Mouse (Mus musculus) R1 (cell line): Measurements from ENCODE around the gene Dhdds.
A peak's percentile ranks its signal among the peaks of the same experiment; 100 is the strongest.

Experiments used
- DNase-seq: peaks from one replicate; pipeline ENCODE4 v3.0.0-alpha.2; 2018; ENCODE audit warnings: low read depth, low spot score

The Dhdds gene

DNA sequence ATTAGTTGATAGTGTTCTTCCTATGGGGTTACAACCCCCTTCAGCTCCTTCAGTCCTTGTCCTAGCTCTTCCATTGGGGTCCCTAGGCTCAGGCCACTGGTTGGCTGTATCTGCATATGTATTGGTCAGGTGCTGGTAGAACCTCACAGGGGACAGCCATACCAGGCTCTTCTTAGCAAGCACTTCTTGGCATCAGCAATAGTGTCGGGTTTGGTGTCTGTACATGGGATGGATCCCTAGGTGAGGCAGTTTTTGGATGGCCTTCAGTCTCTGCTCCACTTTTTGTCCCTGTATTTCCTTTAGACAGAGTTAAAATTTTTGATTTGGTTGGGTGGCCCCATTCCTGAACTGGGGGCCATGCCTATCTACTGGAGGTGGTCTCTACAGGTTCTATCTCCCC lies 41.8 kb downstream of the Dhdds start:
- DNase-seq: no peak

DNA sequence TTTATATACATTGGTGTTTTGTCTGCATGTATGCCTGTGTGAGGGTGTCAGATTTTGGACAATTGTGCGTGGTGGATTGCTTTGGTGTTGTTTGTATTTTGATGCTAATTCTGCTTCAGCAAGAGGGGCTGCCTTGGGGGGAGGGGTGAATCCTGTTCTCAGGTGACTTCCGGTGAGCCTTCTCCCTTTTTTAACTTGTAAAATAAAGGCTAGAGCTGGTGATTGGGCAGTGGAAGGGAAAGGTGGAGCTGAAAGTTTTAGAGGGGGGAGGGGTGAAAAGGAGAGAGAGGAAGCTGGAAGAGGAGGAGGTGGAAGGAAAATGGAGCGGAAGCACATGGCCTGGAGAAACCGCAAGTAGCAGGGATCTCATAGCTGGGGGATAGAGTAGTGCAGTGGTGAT lies 44.4 kb downstream of the Dhdds start:
- DNase-seq: peak; percentile 99

DNA sequence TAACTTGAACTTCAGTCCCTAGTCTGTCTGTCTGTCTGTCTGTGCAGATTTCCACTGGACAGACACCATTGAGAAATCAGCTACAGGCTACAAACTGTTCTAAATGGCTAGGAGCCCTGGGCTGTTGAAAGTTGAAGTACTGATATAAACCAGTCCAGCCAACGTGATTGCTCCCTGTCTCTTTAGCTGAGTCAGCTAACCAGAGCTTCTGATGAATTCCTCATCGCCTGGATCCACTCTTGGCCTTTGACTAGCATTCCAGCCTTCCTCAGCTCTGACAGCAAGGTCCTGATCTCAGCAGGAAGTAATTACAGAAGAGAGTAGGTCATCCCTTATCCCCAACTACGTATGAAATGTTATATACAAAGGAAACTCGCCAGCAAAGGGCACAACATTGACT lies 54.0 kb downstream of the Dhdds start:
- no peak for DNase-seq

DNA sequence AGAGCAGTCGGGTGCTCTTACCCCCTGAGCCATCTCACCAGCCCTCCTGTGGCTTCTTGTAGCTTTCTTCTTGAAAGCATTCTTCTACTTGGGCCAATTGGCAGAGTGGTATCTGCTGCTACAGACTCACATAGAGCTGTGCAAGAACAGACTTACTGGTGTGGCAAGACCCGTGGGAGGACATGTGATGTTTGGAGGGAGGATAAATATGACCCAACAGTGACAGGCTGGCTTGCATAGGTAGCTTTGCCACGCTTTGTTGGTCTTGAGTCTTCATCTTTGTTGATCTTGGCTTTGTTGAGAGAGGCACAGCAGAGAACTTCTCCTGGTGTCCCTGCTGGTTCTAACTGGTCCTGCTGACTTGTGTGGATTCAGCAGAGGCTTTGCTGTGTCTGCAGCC lies 56.9 kb downstream of the Dhdds start:
- no peak for DNase-seq

DNA sequence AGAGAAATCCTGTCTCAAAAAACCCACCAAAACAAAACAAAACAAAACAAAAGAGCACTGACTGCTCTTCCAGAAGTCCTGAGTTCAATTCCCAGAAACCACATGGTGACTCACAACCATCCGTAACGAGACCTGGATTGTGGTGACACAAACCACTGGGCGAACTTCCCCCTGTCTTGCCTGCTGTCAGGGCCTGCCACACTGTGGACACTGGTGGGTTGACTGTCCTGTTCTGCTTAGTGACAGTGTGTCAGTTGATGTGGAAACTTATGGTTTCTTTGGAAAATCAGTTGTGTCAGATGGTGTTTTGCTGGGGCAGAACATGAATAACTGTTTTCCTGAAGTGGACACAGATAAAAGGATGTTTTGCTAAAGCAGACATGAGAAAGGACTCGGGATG lies 58.0 kb downstream of the Dhdds start:
- no peak for DNase-seq

DNA sequence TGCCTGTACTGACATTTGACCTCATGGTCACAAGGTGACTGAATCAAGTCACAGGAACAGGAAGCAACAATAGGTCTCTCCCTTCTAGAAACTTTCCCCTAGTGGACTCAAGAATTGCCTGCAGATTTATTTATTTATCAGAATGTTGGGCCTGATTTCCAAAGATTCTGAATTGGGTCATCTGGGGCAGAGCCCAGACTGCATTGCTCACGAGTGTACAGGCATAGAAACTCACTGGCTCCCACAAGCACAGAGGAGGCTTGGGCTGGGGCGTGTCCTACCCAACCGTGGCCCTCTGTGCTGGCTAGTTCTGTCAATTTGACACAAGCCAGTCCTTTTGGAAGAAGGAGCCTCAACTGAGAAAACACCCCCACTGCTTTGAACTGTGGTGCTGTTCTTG lies 59.1 kb downstream of the Dhdds start:
- DNase-seq: no peak

DNA sequence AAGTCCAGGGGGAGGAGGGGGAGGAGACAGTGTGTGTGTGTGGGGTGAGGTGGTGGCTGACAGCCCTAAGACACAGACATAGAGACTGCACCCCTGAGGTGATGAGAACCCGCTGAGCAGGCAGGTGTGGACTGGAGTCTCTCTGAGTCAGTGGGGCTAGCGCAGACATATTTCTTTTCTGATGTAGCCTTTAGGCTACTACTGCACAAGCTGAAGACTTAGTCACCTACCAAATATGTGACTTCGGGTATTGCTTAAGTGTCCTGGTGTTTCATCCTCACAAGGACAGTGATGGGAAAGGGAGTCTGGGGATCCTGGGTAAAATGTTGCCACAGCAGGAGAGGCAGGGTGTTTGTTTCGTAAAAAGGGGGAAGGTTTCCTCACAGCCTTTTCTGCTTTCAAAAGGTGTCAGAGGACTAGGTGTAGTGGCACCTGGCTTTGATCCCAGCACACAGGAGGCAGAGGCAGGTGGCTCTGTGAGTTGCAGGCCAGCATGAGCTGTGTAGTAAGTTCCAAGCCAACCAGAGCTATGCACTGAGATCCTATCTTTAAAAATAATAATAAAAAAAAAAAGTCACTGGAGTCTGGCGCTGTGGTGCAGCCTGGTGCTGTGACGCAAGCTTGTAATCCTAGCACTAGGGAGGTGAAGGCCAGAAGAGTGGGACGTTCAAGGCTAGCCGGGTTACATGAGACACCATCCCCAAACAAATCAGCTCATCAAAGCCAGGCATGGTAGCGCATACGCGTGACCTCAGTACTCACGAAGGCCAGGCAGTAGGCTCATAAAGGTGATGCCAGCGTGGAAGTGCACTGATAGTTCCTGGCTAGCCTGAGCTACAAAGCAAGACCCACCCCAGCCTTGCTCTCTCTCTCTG lies 60.1 kb downstream of the Dhdds start:
- no peak for DNase-seq

DNA sequence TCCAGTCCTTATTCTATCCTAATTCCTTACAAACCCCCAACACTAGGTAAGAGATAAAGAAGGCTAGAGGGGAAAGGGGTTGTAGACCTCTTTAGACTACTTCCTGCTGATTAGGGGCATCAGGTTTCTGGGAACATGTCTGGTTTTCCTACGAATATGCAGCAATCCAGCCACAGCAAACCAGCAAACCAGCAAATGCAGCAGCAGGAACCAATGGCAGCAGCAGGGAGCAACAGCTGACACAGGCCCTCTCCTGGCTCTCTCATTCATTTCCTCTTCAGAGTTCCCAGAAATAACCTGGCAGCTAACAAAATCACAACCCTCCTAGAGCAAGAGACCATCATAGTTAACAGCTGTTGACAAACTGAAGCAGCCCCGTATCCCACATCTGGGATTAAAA lies 62.6 kb downstream of the Dhdds start:
- DNase-seq: no peak

DNA sequence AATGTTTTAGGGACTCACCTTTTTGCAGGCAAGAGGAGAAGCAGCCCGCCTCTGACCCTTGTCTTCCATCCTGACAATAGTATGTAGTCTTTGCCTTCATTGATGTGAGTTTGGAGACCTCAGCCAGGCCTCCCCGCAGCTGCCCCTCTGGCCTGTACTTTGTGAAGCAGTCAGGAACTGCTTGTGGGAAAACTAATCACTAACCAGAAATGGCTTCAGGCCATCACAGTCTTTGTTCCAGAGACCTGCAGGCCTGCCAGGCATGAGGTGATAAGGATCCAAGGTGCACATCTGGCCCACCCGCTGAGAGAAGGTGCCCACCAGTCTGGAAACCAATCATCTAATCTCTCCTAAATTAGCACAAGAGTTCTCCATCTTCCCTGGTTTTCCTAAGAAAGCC lies 68.9 kb downstream of the Dhdds start:
- no peak for DNase-seq

DNA sequence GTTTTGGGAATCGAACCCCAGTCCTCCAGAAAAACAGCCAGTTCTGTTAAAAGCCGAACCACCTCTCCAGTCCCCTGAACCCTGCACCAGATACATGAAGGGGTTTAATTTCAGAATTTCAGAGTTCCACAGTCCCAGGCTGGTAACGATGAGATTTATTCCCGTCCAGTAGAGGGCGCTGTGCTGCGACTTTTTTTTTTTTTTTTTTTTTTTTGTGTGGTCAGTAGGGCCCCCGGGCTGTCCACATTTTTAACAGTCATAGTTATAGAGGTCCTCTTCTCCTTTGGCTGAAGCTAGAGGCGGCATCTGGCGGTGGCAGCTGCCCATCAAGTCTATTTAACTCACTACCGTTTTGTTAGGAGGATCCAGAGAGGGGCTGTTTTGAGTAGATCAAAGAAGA lies 69.4 kb downstream of the Dhdds start:
- DNase-seq: peak; percentile 46

DNA sequence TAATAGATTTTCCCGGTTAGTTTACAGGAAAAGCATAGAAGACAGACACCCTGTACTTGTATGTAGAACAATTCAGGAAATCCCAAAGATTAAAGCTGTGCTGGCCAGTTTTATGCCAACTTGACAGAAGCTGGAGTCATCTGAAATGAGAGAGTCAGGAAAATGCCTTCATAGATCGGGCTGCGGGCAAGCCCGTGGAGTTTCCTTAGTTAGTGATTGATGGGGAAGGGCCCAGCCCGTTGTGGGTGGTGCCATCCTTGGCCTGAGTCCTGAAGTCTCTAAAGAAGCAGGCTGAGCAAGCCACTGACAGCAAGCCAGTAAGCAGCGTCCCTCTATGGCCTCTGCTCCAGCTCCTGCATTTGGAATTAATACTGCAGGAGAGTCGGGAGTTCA lies 71.4 kb downstream of the Dhdds start:
- peak; percentile 50 for DNase-seq

DNA sequence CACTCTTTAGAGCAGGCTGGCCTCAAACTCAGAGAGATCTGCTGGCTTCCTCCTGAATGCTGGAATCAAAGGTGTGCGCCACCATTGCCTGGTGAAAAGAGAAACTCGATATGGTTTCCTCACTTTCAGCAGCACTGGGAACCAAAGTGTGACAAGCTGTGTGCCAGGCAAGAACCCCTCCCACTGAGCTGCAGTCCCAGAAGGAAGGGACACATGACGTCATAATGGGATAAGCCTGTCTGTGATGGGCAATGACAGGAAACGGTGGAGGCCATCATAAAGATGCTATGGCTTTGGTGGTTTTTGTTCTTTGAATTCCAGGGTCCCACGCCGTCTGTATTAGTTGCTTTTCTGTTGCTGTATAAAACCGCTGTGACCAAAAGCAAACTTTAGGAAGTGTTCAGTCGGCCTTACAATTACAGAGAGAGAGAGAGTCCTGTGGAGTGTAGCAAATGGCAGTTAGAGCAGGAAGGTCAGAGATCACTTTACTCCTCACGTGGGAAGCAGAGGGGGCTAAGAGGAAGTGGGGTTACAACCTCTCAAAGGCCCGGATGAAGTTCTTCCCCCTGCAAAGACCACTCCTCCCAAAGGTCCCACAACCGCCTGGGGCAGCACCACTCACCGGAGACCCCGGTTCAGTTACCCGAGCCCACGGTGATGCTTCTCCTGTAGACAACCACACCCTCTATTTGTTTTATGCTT lies 72.0 kb downstream of the Dhdds start:
- DNase-seq: peak; percentile 83

DNA sequence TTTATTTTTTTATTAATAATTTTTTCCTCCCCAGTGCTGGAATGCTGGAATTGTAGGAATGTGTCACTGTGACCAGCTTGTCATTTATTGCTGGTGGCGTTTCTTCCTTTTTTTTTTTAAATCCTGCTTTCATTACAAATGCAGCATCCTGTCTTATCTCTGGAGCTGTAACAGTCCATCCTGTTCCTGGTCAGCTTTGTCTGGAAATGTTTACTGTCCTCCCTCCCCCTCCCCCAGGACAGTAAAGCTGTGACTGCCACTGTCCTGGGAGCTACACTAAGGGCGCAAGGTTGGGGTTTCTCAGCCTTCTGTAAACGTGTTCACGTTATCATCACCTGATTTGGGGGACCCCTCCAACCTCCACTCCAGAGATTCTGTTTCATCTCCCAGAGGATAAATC lies 75.5 kb downstream of the Dhdds start:
- DNase-seq: no peak

DNA sequence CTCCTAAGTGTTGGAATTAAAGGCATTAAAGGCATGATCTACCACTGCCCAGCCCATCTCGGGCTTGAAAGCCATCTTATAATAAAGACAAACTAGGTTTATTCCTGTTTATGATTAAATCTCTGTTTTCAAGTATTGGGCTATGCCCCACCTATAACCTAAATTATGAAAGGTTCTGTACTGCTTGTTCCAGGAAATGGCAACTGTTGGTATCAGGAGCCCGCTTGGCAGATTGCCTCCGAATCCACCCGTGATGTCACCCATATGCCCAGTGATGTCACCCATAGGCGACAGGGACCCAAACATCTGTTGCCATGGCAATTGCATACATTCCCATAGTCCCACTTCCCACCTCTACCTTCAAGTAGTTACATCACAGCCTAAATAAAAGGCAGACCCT lies 77.0 kb downstream of the Dhdds start:
- no peak for DNase-seq
